Mouse (Mus musculus) neutrophil, adult 59 days (primary cell): Measurements from ENCODE around the gene Gpr139. TPM values are rescaled to one million over a fixed set of nuclear protein-coding genes. Genes with fewer than 3 reads are reported as not detected.

Source experiments
- total RNA-seq, 2 experiments: library from RNA; stranded (reverse); gene quantifications; 1 replicate in 1 of 2; 2 replicates in 1 of 2; pipeline ENCODE4 v1.2.4; 2023

Gpr139 gene
- total RNA-seq, result not detected

GRCm38 (mm10) chr7:119184341-119185143 lies at the start of gene Gpr139:
TSS of gene Gpr139 (minus strand) at chr7:119184603.

Other genes starting within 250 kb of the Gpr139 start
- 1 to 10 TPM in 1 of 2 experiments, under 1 TPM in 1; 0.84 to 2.0 TPM for gene Gprc5b, start 189.4 kb downstream of the Gpr139 start, total RNA-seq